Mouse (Mus musculus) spleen, adult 2 months (tissue): ENCODE data around the gene Ffar3. TPM values are rescaled to one million over a fixed set of nuclear protein-coding genes. Genes with fewer than 3 reads are reported as not detected.
A peak's percentile ranks its signal among the peaks of the same experiment; 100 is the strongest.

Source experiments
- DNase-seq, 2 experiments: peaks; one replicate each; pipeline versions ENCODE4 v3.0.0 to v3.0.0-alpha.2; 2012 to 2021; ENCODE audit warnings: low spot score in 2 of 2, low read depth in 1 of 2
- H3K27ac ChIP-seq: fragments of 200-500 bp; 2 replicates; pipeline ENCODE4 v1.5.1; 2012; ENCODE audit warnings: low read length, inconsistent platforms; ENCODE audit not compliant: insufficient read depth
- H3K27me3 ChIP-seq: fragments of 200-500 bp; 2 replicates; pipeline ENCODE4 v1.6.1; 2012; ENCODE audit warnings: mild to moderate bottlenecking, moderate library complexity, low read length, inconsistent platforms; ENCODE audit not compliant: control insufficient read depth, insufficient read depth
- H3K36me3 ChIP-seq: fragments of 200-500 bp; 2 replicates; pipeline ENCODE4 v1.6.1; 2012; ENCODE audit warnings: mild to moderate bottlenecking, low read length, inconsistent platforms; ENCODE audit not compliant: control insufficient read depth, insufficient read depth
- H3K4me1 ChIP-seq: fragments of 200-500 bp; 2 replicates; pipeline ENCODE4 v1.6.1; 2011; ENCODE audit warnings: inconsistent platforms; ENCODE audit not compliant: control insufficient read depth, insufficient read depth, insufficient read length
- H3K4me3 ChIP-seq: fragments of 200-500 bp; 2 replicates; pipeline ENCODE4 v1.5.1; 2011; ENCODE audit warnings: mild to moderate bottlenecking, inconsistent platforms; ENCODE audit not compliant: insufficient read depth, insufficient read length; ENCODE audit errors: extremely low read depth
- CTCF ChIP-seq: fragments of 200-500 bp; IDR thresholded peaks from 2 replicates; pipeline ENCODE4 v1.5.1; 2011; ENCODE audit warnings: mild to moderate bottlenecking, inconsistent platforms; ENCODE audit not compliant: insufficient read depth, insufficient read length, insufficient replicate concordance; ENCODE audit errors: extremely low read depth
- POLR2A ChIP-seq: fragments of 200-500 bp; IDR thresholded peaks from 2 replicates; pipeline ENCODE4 v1.6.1; 2011; ENCODE audit warnings: low read depth, low read length, inconsistent platforms
- WGBS: fragments of 180-500 bp; shearing (Covaris S2); methylation state at CpG from one replicate; pipeline ENCODE4 v1.1.7; 2018; 5-methylcytosine and 5-hydroxymethylcytosine counted together
- polyA plus RNA-seq: library from polyadenylated mRNA; depleted of rRNA; stranded (reverse); fragments of >200 nt; gene quantifications from 2 replicates; pipeline ENCODE4 v1.2.3, GENCODE M21; 2012; rRNA removed

Gene Ffar3
- polyA plus RNA-seq, 1 experiment: 0.84 TPM

GRCm38 (mm10) chr7:30820854-30821445, 35.0 kb downstream of the Ffar3 start:
- WGBS: 1% methylated on average over 7 of the region's 7 CpGs
- Histone ChIP-seq H3K27ac (peak overlapping the region; percentile 54), H3K36me3 (no peaks in the 10 kb centered on the region)

GRCm38 (mm10) chr7:30820131-30820530, 35.8 kb downstream of the Ffar3 start:
- H3K27me3 ChIP-seq: no peaks in the 10 kb centered on the region
- peaks cover 24% of the 10 kb centered on the region for H3K4me1 ChIP-seq
- H3K4me3 ChIP-seq: peak overlapping the region; percentile 37
- H3K27ac ChIP-seq: peak overlapping the region; percentile 40; the same call in 1 of the 2 replicates
- H3K36me3 ChIP-seq: no peaks in the 10 kb centered on the region
- WGBS: 8% methylated on average over 6 of the region's 6 CpGs
- no peak for TF ChIP-seq CTCF
- TF ChIP-seq POLR2A: no peak
- no peak for DNase-seq

More at GRCm38 (mm10) chr7:30820854-30821445, 35.0 kb downstream of the Ffar3 start:
- H3K4me1 ChIP-seq: peaks cover 24% of the 10 kb centered on the region
- peak overlapping the region; percentile 37 for H3K4me3 ChIP-seq
- H3K27me3 ChIP-seq: no peaks in the 10 kb centered on the region
- DNase-seq: no peak
- TF ChIP-seq POLR2A (no peak), CTCF (no peak)

GRCm38 (mm10) chr7:30812291-30812807, 43.6 kb downstream of the Ffar3 start:
- no peak for TF ChIP-seq CTCF
- no peak for TF ChIP-seq POLR2A
- 37% methylated on average over 6 of the region's 6 CpGs for WGBS
- no peaks in the 10 kb centered on the region for H3K27me3 ChIP-seq
- 0 out of 2 replicates have a peak overlapping the region, but pooled peaks have one; percentile 19 for H3K27ac ChIP-seq
- no peak for DNase-seq
- no peak overlapping the region for H3K4me3 ChIP-seq
- H3K4me1 ChIP-seq: peaks cover 5% of the 10 kb centered on the region; the same call in 1 of the 2 replicates
- no peaks in the 10 kb centered on the region for H3K36me3 ChIP-seq

- 19% methylated on average over 9 of the region's 9 CpGs for WGBS
- Histone ChIP-seq H3K27me3 (no peaks in the 10 kb centered on the region), H3K4me3 (no peak overlapping the region), H3K36me3 (no peaks in the 10 kb centered on the region), H3K27ac (0 out of 2 replicates have a peak overlapping the region, but pooled peaks have one; percentile 4), H3K4me1 (peaks cover 5% of the 10 kb centered on the region; the same call in 1 of the 2 replicates)
- no peak for DNase-seq
- no peak for TF ChIP-seq CTCF
- TF ChIP-seq POLR2A: no peak
These were observed 44.2 kb downstream of the Ffar3 start for GRCm38 (mm10) chr7:30811757-30812290.

GRCm38 (mm10) chr7:30810319-30810718, 45.7 kb downstream of the Ffar3 start:
- WGBS: 78% methylated on average over 6 of the region's 6 CpGs
- TF ChIP-seq CTCF: peak; percentile 35; the same call in 1 of the 2 replicates
- TF ChIP-seq POLR2A: no peak
- no peak for DNase-seq
- no peaks in the 10 kb centered on the region for H3K27me3 ChIP-seq
- no peaks in the 10 kb centered on the region for H3K36me3 ChIP-seq
- H3K4me3 ChIP-seq: no peak overlapping the region
- peaks cover 5% of the 10 kb centered on the region; the same call in 1 of the 2 replicates for H3K4me1 ChIP-seq
- H3K27ac ChIP-seq: no peak overlapping the region

- peak; percentile 55 to 77 for DNase-seq
- peak; percentile 71; the same call in 1 of the 2 replicates for TF ChIP-seq CTCF
- no peak for TF ChIP-seq POLR2A
- H3K4me3 ChIP-seq: no peak overlapping the region
- no peaks in the 10 kb centered on the region for H3K4me1 ChIP-seq
- H3K27me3 ChIP-seq: no peaks in the 10 kb centered on the region
- no peaks in the 10 kb centered on the region for H3K36me3 ChIP-seq
- H3K27ac ChIP-seq: no peak overlapping the region
- WGBS: 40% methylated on average over 6 of the region's 6 CpGs
These were observed 50.1 kb downstream of the Ffar3 start for GRCm38 (mm10) chr7:30805924-30806323.

Other genes with a start within 250 kb of the Ffar3 start
- gene Upk1a, start 243.3 kb downstream of the Ffar3 start, polyA plus RNA-seq: 0.88 and 1.2 TPM in 2 replicates
- gene Cox6b1, start 230.0 kb downstream of the Ffar3 start, polyA plus RNA-seq: 116 and 120 TPM in 2 replicates
- not detected in 2 replicates for gene Etv2, start 220.3 kb downstream of the Ffar3 start, polyA plus RNA-seq
- gene Rbm42, start 205.9 kb downstream of the Ffar3 start, polyA plus RNA-seq: 56.5 and 74.5 TPM in 2 replicates
- 13.3 and 18.5 TPM in 2 replicates for gene Haus5, start 191.2 kb downstream of the Ffar3 start, polyA plus RNA-seq
- not detected in 2 replicates for gene Pmis2, start 184.6 kb downstream of the Ffar3 start, polyA plus RNA-seq
- gene 2200002J24Rik, start 157.3 kb downstream of the Ffar3 start, polyA plus RNA-seq: 0.41 and 0.63 TPM in 2 replicates
- 0.90 and 1.0 TPM in 2 replicates for gene Atp4a, start 144.0 kb downstream of the Ffar3 start, polyA plus RNA-seq
- 103 and 107 TPM in 2 replicates for gene Tmem147, start 126.6 kb downstream of the Ffar3 start, polyA plus RNA-seq
- gene Gapdhs, start 112.5 kb downstream of the Ffar3 start, polyA plus RNA-seq: 0.12 TPM in 1 of 2 replicates, not detected in the other
- 0.47 and 0.97 TPM in 2 replicates for gene Sbsn, start 104.7 kb downstream of the Ffar3 start, polyA plus RNA-seq
- gene Dmkn, start 92.4 kb downstream of the Ffar3 start, polyA plus RNA-seq: 1.1 and 1.5 TPM in 2 replicates
- gene Krtdap, start 68.3 kb downstream of the Ffar3 start, polyA plus RNA-seq: not detected in 2 replicates
- 19.2 and 38.6 TPM in 2 replicates for gene Ffar2, start 32.4 kb downstream of the Ffar3 start, polyA plus RNA-seq
- gene Ffar1, start 5.4 kb upstream of the Ffar3 start, polyA plus RNA-seq: 17.0 and 20.1 TPM in 2 replicates
- 269 and 316 TPM in 2 replicates for gene Cd22, start 24.2 kb upstream of the Ffar3 start, polyA plus RNA-seq
- 3.5 TPM in 2 replicates for gene Mag, start 58.7 kb upstream of the Ffar3 start, polyA plus RNA-seq
- 15.6 and 18.2 TPM in 2 replicates for gene Hamp2, start 68.5 kb upstream of the Ffar3 start, polyA plus RNA-seq
- gene Hamp, start 87.9 kb upstream of the Ffar3 start, polyA plus RNA-seq: 0.82 TPM in 1 of 2 replicates, not detected in the other
- 151 and 196 TPM in 2 replicates for gene Usf2, start 100.6 kb upstream of the Ffar3 start, polyA plus RNA-seq
- 7.5 and 9.4 TPM in 2 replicates for gene Lsr, start 117.3 kb upstream of the Ffar3 start, polyA plus RNA-seq
- gene Fam187b, start 117.6 kb upstream of the Ffar3 start, polyA plus RNA-seq: 0.35 and 0.63 TPM in 2 replicates
- gene Fxyd5, start 186.3 kb upstream of the Ffar3 start, polyA plus RNA-seq: 168 and 181 TPM in 2 replicates
- 1.1 and 1.2 TPM in 2 replicates for gene Fxyd7, start 195.3 kb upstream of the Ffar3 start, polyA plus RNA-seq
- gene Fxyd1, start 201.0 kb upstream of the Ffar3 start, polyA plus RNA-seq: 60.6 and 67.6 TPM in 2 replicates
- 0.92 and 1.0 TPM in 2 replicates for gene Lgi4, start 203.2 kb upstream of the Ffar3 start, polyA plus RNA-seq
- 0.94 and 1.8 TPM in 2 replicates for gene Fxyd3, start 220.5 kb upstream of the Ffar3 start, polyA plus RNA-seq